Mouse (Mus musculus): ENCODE data around the gene Als2cl. TPM values are rescaled to one million over a fixed set of nuclear protein-coding genes. Genes with fewer than 3 reads are reported as not detected.

Als2cl gene
- polyA plus RNA-seq, 1 experiment from 2014 or later = 1.8 TPM

- no peak overlapping the region for H3K9ac ChIP-seq (ENCODE audit: low read depth, low read length)
- no peaks in the 10 kb centered on the region for H3K9me3 ChIP-seq (replicated peaks; ENCODE audit: control insufficient read depth, low read length)
- no peak for ATAC-seq (ENCODE audit: low read depth)
- H3K4me1 ChIP-seq (ENCODE audit: control insufficient read depth, low read depth, low read length) = no peaks in the 10 kb centered on the region
- no peaks in the 10 kb centered on the region for H3K36me3 ChIP-seq (ENCODE audit: control insufficient read depth, insufficient read depth)
- WGBS (ENCODE audit: insufficient replicate concordance) = 46% methylated on average over 15 of the region's 15 CpGs
- H3K27me3 ChIP-seq (ENCODE audit: control insufficient read depth, insufficient read depth, low read depth, low read length) = no peaks in the 10 kb centered on the region
- no peak overlapping the region for H3K27ac ChIP-seq (ENCODE audit: low read length)
- H3K4me2 ChIP-seq (ENCODE audit: low read depth, low read length) = no peak overlapping the region
- H3K4me3 ChIP-seq (ENCODE audit: low read depth, low read length) = no peak overlapping the region
These were observed 41.2 kb downstream of the Als2cl start for GRCm38 (mm10) chr9:110920665-110921419.

GRCm38 (mm10) chr9:110922759-110923158 is 43.1 kb downstream of the Als2cl start:
- H3K4me3 ChIP-seq (ENCODE audit: low read depth, low read length) = no peak overlapping the region
- H3K27me3 ChIP-seq (ENCODE audit: control insufficient read depth, insufficient read depth, low read depth, low read length) = no peaks in the 10 kb centered on the region
- WGBS (ENCODE audit: insufficient replicate concordance) = 12% methylated on average over 7 of the region's 7 CpGs
- no peak for ATAC-seq (ENCODE audit: low read depth)
- no peak overlapping the region for H3K4me2 ChIP-seq (ENCODE audit: low read depth, low read length)
- H3K36me3 ChIP-seq (ENCODE audit: control insufficient read depth, insufficient read depth) = no peaks in the 10 kb centered on the region
- H3K9ac ChIP-seq (ENCODE audit: low read depth, low read length) = no peak overlapping the region
- H3K9me3 ChIP-seq (replicated peaks; ENCODE audit: control insufficient read depth, low read length) = no peaks in the 10 kb centered on the region
- H3K27ac ChIP-seq (ENCODE audit: low read length) = no peak overlapping the region
- no peaks in the 10 kb centered on the region for H3K4me1 ChIP-seq (ENCODE audit: control insufficient read depth, low read depth, low read length)

- no peaks in the 10 kb centered on the region for H3K36me3 ChIP-seq (ENCODE audit: control insufficient read depth, insufficient read depth)
- WGBS (ENCODE audit: insufficient replicate concordance) = 59% methylated on average over 6 of the region's 6 CpGs
- no peak for ATAC-seq (ENCODE audit: low read depth)
These were observed 51.9 kb downstream of the Als2cl start for GRCm38 (mm10) chr9:110931573-110931972.

GRCm38 (mm10) chr9:110933850-110934437 is 54.3 kb downstream of the Als2cl start:
- H3K27me3 ChIP-seq (ENCODE audit: control insufficient read depth, insufficient read depth, low read depth, low read length) = no peaks in the 10 kb centered on the region
- ATAC-seq (ENCODE audit: low read depth) = no peak
- no peaks in the 10 kb centered on the region for H3K9me3 ChIP-seq (replicated peaks; ENCODE audit: control insufficient read depth, low read length)
- no peak overlapping the region for H3K4me2 ChIP-seq (ENCODE audit: low read depth, low read length)
- H3K4me3 ChIP-seq (ENCODE audit: low read depth, low read length) = no peak overlapping the region
- 70% methylated on average over 12 of the region's 12 CpGs for WGBS (ENCODE audit: insufficient replicate concordance)
- H3K36me3 ChIP-seq (ENCODE audit: control insufficient read depth, insufficient read depth) = no peaks in the 10 kb centered on the region
- H3K4me1 ChIP-seq (ENCODE audit: control insufficient read depth, low read depth, low read length) = no peaks in the 10 kb centered on the region; the same call in 1 of the 2 replicates
- no peak overlapping the region for H3K9ac ChIP-seq (ENCODE audit: low read depth, low read length)
- no peak overlapping the region for H3K27ac ChIP-seq (ENCODE audit: low read length)

More at GRCm38 (mm10) chr9:110931573-110931972, 51.9 kb downstream of the Als2cl start:
- H3K9ac ChIP-seq (ENCODE audit: low read depth, low read length) = no peak overlapping the region
- H3K4me1 ChIP-seq (ENCODE audit: control insufficient read depth, low read depth, low read length) = no peaks in the 10 kb centered on the region
- no peaks in the 10 kb centered on the region for H3K9me3 ChIP-seq (replicated peaks; ENCODE audit: control insufficient read depth, low read length)
- no peaks in the 10 kb centered on the region for H3K27me3 ChIP-seq (ENCODE audit: control insufficient read depth, insufficient read depth, low read depth, low read length)
- no peak overlapping the region for H3K4me2 ChIP-seq (ENCODE audit: low read depth, low read length)
- no peak overlapping the region for H3K27ac ChIP-seq (ENCODE audit: low read length)
- no peak overlapping the region for H3K4me3 ChIP-seq (ENCODE audit: low read depth, low read length)

- H3K36me3 ChIP-seq (ENCODE audit: control insufficient read depth, insufficient read depth) = no peaks in the 10 kb centered on the region
- H3K4me1 ChIP-seq (ENCODE audit: control insufficient read depth, low read depth, low read length) = no peaks in the 10 kb centered on the region; the same call in 1 of the 2 replicates
- no peaks in the 10 kb centered on the region for H3K27me3 ChIP-seq (ENCODE audit: control insufficient read depth, insufficient read depth, low read depth, low read length)
- no peak for ATAC-seq (ENCODE audit: low read depth)
- H3K4me2 ChIP-seq (ENCODE audit: low read depth, low read length) = no peak overlapping the region
- no peak overlapping the region for H3K4me3 ChIP-seq (ENCODE audit: low read depth, low read length)
- no peak overlapping the region for H3K27ac ChIP-seq (ENCODE audit: low read length)
- WGBS (ENCODE audit: insufficient replicate concordance) = 72% methylated on average over 7 of the region's 7 CpGs
- H3K9me3 ChIP-seq (replicated peaks; ENCODE audit: control insufficient read depth, low read length) = no peaks in the 10 kb centered on the region
- H3K9ac ChIP-seq (ENCODE audit: low read depth, low read length) = no peak overlapping the region
These were observed 56.3 kb downstream of the Als2cl start for GRCm38 (mm10) chr9:110935941-110936340.

GRCm38 (mm10) chr9:110937506-110938490 is 58.1 kb downstream of the Als2cl start:
- H3K27ac ChIP-seq (ENCODE audit: low read length) = no peak overlapping the region
- no peak for ATAC-seq (ENCODE audit: low read depth)

GRCm38 (mm10) chr9:110944265-110944664 is 64.6 kb downstream of the Als2cl start:
- ATAC-seq (ENCODE audit: low read depth) = no peak
- Histone ChIP-seq H3K27me3 (ENCODE audit: control insufficient read depth, insufficient read depth, low read depth, low read length) (peaks cover 28% of the 10 kb centered on the region), H3K36me3 (ENCODE audit: control insufficient read depth, insufficient read depth) (no peaks in the 10 kb centered on the region), H3K4me1 (ENCODE audit: control insufficient read depth, low read depth, low read length) (no peaks in the 10 kb centered on the region), H3K27ac (ENCODE audit: low read length) (no peak overlapping the region), H3K4me3 (ENCODE audit: low read depth, low read length) (no peak overlapping the region), H3K9me3 (replicated peaks; ENCODE audit: control insufficient read depth, low read length) (no peaks in the 10 kb centered on the region), H3K9ac (ENCODE audit: low read depth, low read length) (no peak overlapping the region), H3K4me2 (ENCODE audit: low read depth, low read length) (no peak overlapping the region)
- 29% methylated on average over 13 of the region's 13 CpGs for WGBS (ENCODE audit: insufficient replicate concordance)

More at GRCm38 (mm10) chr9:110937506-110938490, 58.1 kb downstream of the Als2cl start:
- H3K36me3 ChIP-seq (ENCODE audit: control insufficient read depth, insufficient read depth) = no peaks in the 10 kb centered on the region
- no peak overlapping the region for H3K4me3 ChIP-seq (ENCODE audit: low read depth, low read length)
- no peaks in the 10 kb centered on the region for H3K27me3 ChIP-seq (ENCODE audit: control insufficient read depth, insufficient read depth, low read depth, low read length)
- 49% methylated on average over 12 of the region's 12 CpGs for WGBS (ENCODE audit: insufficient replicate concordance)
- no peaks in the 10 kb centered on the region; the same call in 1 of the 2 replicates for H3K4me1 ChIP-seq (ENCODE audit: control insufficient read depth, low read depth, low read length)
- no peaks in the 10 kb centered on the region for H3K9me3 ChIP-seq (replicated peaks; ENCODE audit: control insufficient read depth, low read length)
- no peak overlapping the region for H3K4me2 ChIP-seq (ENCODE audit: low read depth, low read length)
- H3K9ac ChIP-seq (ENCODE audit: low read depth, low read length) = no peak overlapping the region

- Histone ChIP-seq H3K4me3 (ENCODE audit: low read depth, low read length) (no peak overlapping the region), H3K27me3 (ENCODE audit: control insufficient read depth, insufficient read depth, low read depth, low read length) (peaks cover 28% of the 10 kb centered on the region), H3K36me3 (ENCODE audit: control insufficient read depth, insufficient read depth) (no peaks in the 10 kb centered on the region), H3K27ac (ENCODE audit: low read length) (no peak overlapping the region), H3K4me2 (ENCODE audit: low read depth, low read length) (no peak overlapping the region), H3K9me3 (replicated peaks; ENCODE audit: control insufficient read depth, low read length) (no peaks in the 10 kb centered on the region), H3K9ac (ENCODE audit: low read depth, low read length) (no peak overlapping the region), H3K4me1 (ENCODE audit: control insufficient read depth, low read depth, low read length) (no peaks in the 10 kb centered on the region)
- ATAC-seq (ENCODE audit: low read depth) = no peak
- 17% methylated on average over 18 of the region's 18 CpGs for WGBS (ENCODE audit: insufficient replicate concordance)
These were observed 65.7 kb downstream of the Als2cl start for GRCm38 (mm10) chr9:110945343-110945742.
